Mouse (Mus musculus): Measurements from ENCODE around the gene Cript. TPM values are rescaled to one million over a fixed set of nuclear protein-coding genes. Genes with fewer than 3 reads are reported as not detected.
"Not testable (repeated sequence)": the region's sequence is repeated elsewhere in the genome, so short reads cannot be mapped to it uniquely, and the experiment has no call there.

Cript gene
- polyA plus RNA-seq, 1 experiment from 2014 or later, result 191 TPM

DNA sequence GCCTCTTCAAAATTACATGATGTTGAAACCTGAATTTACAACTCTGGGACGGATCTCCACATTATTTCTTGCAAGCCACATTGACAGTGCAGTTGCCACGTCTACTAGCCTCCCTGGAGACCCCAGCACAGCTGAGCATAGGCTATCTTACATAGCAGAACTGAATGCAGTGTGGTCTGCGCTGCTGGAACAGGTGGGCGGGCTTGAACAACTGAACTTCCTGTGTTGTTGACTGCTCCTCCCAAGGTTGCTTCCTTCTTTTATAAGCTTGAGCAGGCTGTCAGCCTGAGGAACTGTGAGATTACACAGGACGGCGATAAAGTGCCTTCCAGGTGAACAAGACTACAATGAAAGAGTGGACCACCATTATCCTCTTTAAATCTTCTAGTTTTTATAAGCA, 38.6 kb downstream of the Cript start:
- H3K4me2 ChIP-seq (ENCODE audit: low read depth, low read length), result no peak overlapping the region
- H3K4me3 ChIP-seq (ENCODE audit: low read depth, low read length), result no peak overlapping the region
- 77% methylated on average over 6 of the region's 6 CpGs for WGBS
- H3K9ac ChIP-seq (replicated peaks; ENCODE audit: low read length), result no peak overlapping the region
- DNase-seq (ENCODE audit: low spot score) (no peak), ATAC-seq (replicated peaks; ENCODE audit: insufficient number of reproducible peaks, low FRiP score, low TSS enrichment, low read depth) (no peak)
- no peaks in the 10 kb centered on the region for H3K27me3 ChIP-seq (ENCODE audit: control insufficient read depth, insufficient read depth, low read length)
- H3K9me3 ChIP-seq (replicated peaks; ENCODE audit: control insufficient read depth, low read length), result no peaks in the 10 kb centered on the region
- no peak overlapping the region for H3K27ac ChIP-seq (replicated peaks; ENCODE audit: low read depth, low read length)
- H3K4me1 ChIP-seq (ENCODE audit: control insufficient read depth, insufficient read depth, low read length), result no peaks in the 10 kb centered on the region
- H3K36me3 ChIP-seq (replicated peaks; ENCODE audit: control insufficient read depth, insufficient read depth, low read depth, low read length), result no peaks in the 10 kb centered on the region

DNA sequence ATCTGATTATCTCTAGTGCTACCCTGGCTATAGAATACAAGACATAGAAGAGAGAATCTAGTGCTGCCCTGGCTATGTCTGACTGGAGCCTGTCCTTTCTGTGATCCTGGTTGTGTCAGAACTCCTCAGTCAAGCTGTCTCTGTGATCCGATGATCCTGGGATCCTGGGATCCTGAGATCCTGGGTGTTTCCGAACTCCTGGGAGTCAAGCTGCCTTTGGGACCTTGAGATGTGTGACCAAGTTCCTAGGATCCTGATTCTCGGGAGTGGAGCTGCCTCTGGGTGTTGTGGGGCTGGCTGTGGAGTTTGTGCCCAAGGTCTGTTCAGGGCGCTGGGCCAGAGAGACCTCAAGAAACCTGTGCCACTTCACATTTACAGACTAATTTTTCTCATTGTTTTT, 43.6 kb downstream of the Cript start:
- no peak overlapping the region for H3K9ac ChIP-seq (replicated peaks; ENCODE audit: low read length)
- H3K4me1 ChIP-seq (ENCODE audit: control insufficient read depth, insufficient read depth, low read length), result no peaks in the 10 kb centered on the region
- no peaks in the 10 kb centered on the region for H3K9me3 ChIP-seq (replicated peaks; ENCODE audit: control insufficient read depth, low read length)
- DNase-seq (ENCODE audit: low spot score) (no peak), ATAC-seq (replicated peaks; ENCODE audit: insufficient number of reproducible peaks, low FRiP score, low TSS enrichment, low read depth) (no peak)
- no peak overlapping the region for H3K4me2 ChIP-seq (ENCODE audit: low read depth, low read length)
- H3K27ac ChIP-seq (replicated peaks; ENCODE audit: low read depth, low read length), result no peak overlapping the region
- H3K4me3 ChIP-seq (ENCODE audit: low read depth, low read length), result no peak overlapping the region
- H3K27me3 ChIP-seq (ENCODE audit: control insufficient read depth, insufficient read depth, low read length), result no peaks in the 10 kb centered on the region
- no peaks in the 10 kb centered on the region for H3K36me3 ChIP-seq (replicated peaks; ENCODE audit: control insufficient read depth, insufficient read depth, low read depth, low read length)
- WGBS, result 82% methylated on average over 4 of the region's 4 CpGs

DNA sequence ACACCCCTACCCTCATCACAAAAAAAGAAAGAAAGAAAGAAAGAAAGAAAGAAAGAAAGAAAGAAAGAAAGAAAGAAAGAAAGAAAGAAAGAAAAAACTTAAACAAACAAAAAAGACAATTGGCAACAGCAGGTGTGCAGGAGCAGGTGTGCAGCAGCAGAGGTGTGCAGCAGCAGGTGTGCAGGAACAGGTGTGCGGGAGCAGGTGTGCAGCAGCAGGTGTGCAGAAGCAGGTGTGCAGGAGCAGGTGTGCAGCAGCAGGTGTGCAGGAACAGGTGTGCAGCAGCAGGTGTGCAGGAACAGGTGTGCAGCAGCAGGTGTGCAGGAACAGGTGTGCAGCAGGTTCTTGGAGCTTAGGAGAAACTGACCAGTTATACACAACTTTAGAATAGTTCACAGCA, 46.8 kb downstream of the Cript start:
- not testable (repeated sequence) for H3K4me3 ChIP-seq (ENCODE audit: low read depth, low read length); H3K4me1 ChIP-seq (ENCODE audit: control insufficient read depth, insufficient read depth, low read length); H3K9ac ChIP-seq (replicated peaks; ENCODE audit: low read length); H3K27me3 ChIP-seq (ENCODE audit: control insufficient read depth, insufficient read depth, low read length); ATAC-seq (replicated peaks; ENCODE audit: insufficient number of reproducible peaks, low FRiP score, low TSS enrichment, low read depth); H3K36me3 ChIP-seq (replicated peaks; ENCODE audit: control insufficient read depth, insufficient read depth, low read depth, low read length); H3K27ac ChIP-seq (replicated peaks; ENCODE audit: low read depth, low read length); DNase-seq (ENCODE audit: low spot score); H3K9me3 ChIP-seq (replicated peaks; ENCODE audit: control insufficient read depth, low read length); H3K4me2 ChIP-seq (ENCODE audit: low read depth, low read length)
- WGBS, result 100% methylated on average over 1 of the region's 1 CpGs

DNA sequence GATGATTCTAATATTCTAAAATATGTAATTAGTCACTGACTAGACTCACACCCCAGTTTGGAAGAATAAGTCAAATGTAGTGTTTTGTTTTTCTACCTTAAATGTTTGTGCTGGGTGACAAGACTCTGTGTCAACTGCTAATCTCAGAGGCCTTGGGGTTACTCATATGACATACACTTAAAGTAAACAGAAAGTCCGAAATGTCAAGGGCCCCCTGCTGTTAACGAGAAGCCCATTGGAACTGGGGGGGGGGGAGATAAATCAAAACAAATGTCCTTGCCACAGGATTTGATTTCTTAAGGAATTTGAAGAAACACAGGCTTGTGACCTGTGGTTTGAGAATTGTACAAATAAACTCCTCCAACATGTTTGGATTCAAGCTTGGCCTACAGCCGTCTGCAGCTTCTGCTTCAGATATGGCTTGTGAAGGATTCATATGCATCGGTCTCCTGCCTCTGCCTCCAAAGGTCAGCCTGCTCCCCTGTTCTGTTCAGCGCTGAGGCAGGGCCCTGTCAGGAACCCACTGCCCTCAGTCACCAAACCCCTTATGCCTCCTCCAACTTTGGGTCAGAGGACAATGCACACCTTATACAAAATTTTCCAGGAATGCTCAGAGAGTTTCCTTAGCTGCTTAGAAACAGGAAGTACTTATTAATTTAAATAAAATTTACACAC, 47.6 kb downstream of the Cript start:
- Histone ChIP-seq H3K27ac (replicated peaks; ENCODE audit: low read depth, low read length) (no peak overlapping the region), H3K9ac (replicated peaks; ENCODE audit: low read length) (no peak overlapping the region), H3K4me1 (ENCODE audit: control insufficient read depth, insufficient read depth, low read length) (no peaks in the 10 kb centered on the region), H3K9me3 (replicated peaks; ENCODE audit: control insufficient read depth, low read length) (no peaks in the 10 kb centered on the region), H3K27me3 (ENCODE audit: control insufficient read depth, insufficient read depth, low read length) (no peaks in the 10 kb centered on the region), H3K36me3 (replicated peaks; ENCODE audit: control insufficient read depth, insufficient read depth, low read depth, low read length) (no peaks in the 10 kb centered on the region), H3K4me2 (ENCODE audit: low read depth, low read length) (no peak overlapping the region), H3K4me3 (ENCODE audit: low read depth, low read length) (no peak overlapping the region)
- ATAC-seq (replicated peaks; ENCODE audit: insufficient number of reproducible peaks, low FRiP score, low TSS enrichment, low read depth), result no peak
- DNase-seq (ENCODE audit: low spot score), result peak; percentile 15
- WGBS, result 48% methylated on average over 5 of the region's 5 CpGs

DNA sequence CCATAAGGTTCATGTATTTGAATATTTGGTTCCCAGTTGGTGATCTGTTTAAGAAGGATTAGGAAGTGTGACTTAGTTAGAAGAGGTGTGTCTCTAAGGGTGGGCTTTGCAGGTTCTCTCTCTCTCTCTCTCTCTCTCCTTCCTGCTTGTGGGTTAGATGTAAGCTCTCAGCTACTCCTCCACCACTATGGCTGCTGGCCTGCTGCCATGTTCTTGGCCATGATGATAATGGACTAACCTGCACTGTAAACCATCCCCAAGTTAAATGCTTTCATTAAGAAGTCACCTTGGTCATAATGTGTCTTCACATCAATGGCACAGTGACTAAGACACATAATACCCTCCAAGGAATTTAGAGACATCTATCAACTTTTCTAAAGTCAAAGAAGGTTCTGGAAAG, 48.1 kb downstream of the Cript start:
- H3K4me1 ChIP-seq (ENCODE audit: control insufficient read depth, insufficient read depth, low read length), result no peaks in the 10 kb centered on the region
- no peak overlapping the region for H3K27ac ChIP-seq (replicated peaks; ENCODE audit: low read depth, low read length)

GRCm38 (mm10) chr17:87078217-87078616, 52.9 kb downstream of the Cript start:
- not testable (repeated sequence) for H3K27ac ChIP-seq (replicated peaks; ENCODE audit: low read depth, low read length); H3K9ac ChIP-seq (replicated peaks; ENCODE audit: low read length); H3K27me3 ChIP-seq (ENCODE audit: control insufficient read depth, insufficient read depth, low read length); H3K36me3 ChIP-seq (replicated peaks; ENCODE audit: control insufficient read depth, insufficient read depth, low read depth, low read length); H3K9me3 ChIP-seq (replicated peaks; ENCODE audit: control insufficient read depth, low read length); DNase-seq (ENCODE audit: low spot score); H3K4me1 ChIP-seq (ENCODE audit: control insufficient read depth, insufficient read depth, low read length); ATAC-seq (replicated peaks; ENCODE audit: insufficient number of reproducible peaks, low FRiP score, low TSS enrichment, low read depth); H3K4me3 ChIP-seq (ENCODE audit: low read depth, low read length); H3K4me2 ChIP-seq (ENCODE audit: low read depth, low read length)
- 93% methylated on average over 17 of the region's 17 CpGs for WGBS

More for the DNA sequence above, 48.1 kb downstream of the Cript start:
- ATAC-seq (replicated peaks; ENCODE audit: insufficient number of reproducible peaks, low FRiP score, low TSS enrichment, low read depth) (no peak), DNase-seq (ENCODE audit: low spot score) (no peak)
- Histone ChIP-seq H3K9ac (replicated peaks; ENCODE audit: low read length) (no peak overlapping the region), H3K27me3 (ENCODE audit: control insufficient read depth, insufficient read depth, low read length) (no peaks in the 10 kb centered on the region), H3K4me2 (ENCODE audit: low read depth, low read length) (no peak overlapping the region), H3K36me3 (replicated peaks; ENCODE audit: control insufficient read depth, insufficient read depth, low read depth, low read length) (no peaks in the 10 kb centered on the region), H3K9me3 (replicated peaks; ENCODE audit: control insufficient read depth, low read length) (no peaks in the 10 kb centered on the region), H3K4me3 (ENCODE audit: low read depth, low read length) (no peak overlapping the region)

GRCm38 (mm10) chr17:87080724-87081123, 55.4 kb downstream of the Cript start:
- 83% methylated on average over 7 of the region's 7 CpGs for WGBS
- DNase-seq (ENCODE audit: low spot score) (no peak), ATAC-seq (replicated peaks; ENCODE audit: insufficient number of reproducible peaks, low FRiP score, low TSS enrichment, low read depth) (no peak)
- Histone ChIP-seq H3K27ac (replicated peaks; ENCODE audit: low read depth, low read length) (no peak overlapping the region), H3K4me1 (ENCODE audit: control insufficient read depth, insufficient read depth, low read length) (no peaks in the 10 kb centered on the region), H3K9ac (replicated peaks; ENCODE audit: low read length) (no peak overlapping the region), H3K4me2 (ENCODE audit: low read depth, low read length) (no peak overlapping the region), H3K4me3 (ENCODE audit: low read depth, low read length) (no peak overlapping the region), H3K27me3 (ENCODE audit: control insufficient read depth, insufficient read depth, low read length) (no peaks in the 10 kb centered on the region), H3K36me3 (replicated peaks; ENCODE audit: control insufficient read depth, insufficient read depth, low read depth, low read length) (no peaks in the 10 kb centered on the region), H3K9me3 (replicated peaks; ENCODE audit: control insufficient read depth, low read length) (no peaks in the 10 kb centered on the region)

DNA sequence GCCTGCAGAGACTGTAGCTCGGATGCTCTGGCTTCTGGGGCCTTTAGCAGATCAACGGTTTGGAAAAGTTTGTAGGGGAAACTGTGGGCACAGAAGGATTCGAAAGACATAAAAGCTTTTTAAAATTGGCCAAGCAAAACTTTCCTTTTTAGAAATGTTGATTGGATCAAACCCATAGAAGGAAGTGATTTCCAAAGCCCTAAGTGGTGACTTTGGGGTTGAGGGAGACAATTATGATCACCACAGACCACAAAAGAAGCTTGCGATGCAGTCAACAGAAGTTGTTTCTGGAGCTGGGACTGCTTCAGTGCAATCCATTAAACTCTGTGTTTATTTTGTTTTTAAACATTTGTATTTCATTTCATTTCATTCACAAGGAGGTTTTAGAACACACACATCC, 57.2 kb downstream of the Cript start:
- no peak overlapping the region for H3K4me2 ChIP-seq (ENCODE audit: low read depth, low read length)
- H3K36me3 ChIP-seq (replicated peaks; ENCODE audit: control insufficient read depth, insufficient read depth, low read depth, low read length), result no peaks in the 10 kb centered on the region
- DNase-seq (ENCODE audit: low spot score) (no peak), ATAC-seq (replicated peaks; ENCODE audit: insufficient number of reproducible peaks, low FRiP score, low TSS enrichment, low read depth) (no peak)
- WGBS, result 90% methylated on average over 4 of the region's 4 CpGs
- H3K4me1 ChIP-seq (ENCODE audit: control insufficient read depth, insufficient read depth, low read length), result no peaks in the 10 kb centered on the region
- no peak overlapping the region for H3K4me3 ChIP-seq (ENCODE audit: low read depth, low read length)
- no peaks in the 10 kb centered on the region for H3K27me3 ChIP-seq (ENCODE audit: control insufficient read depth, insufficient read depth, low read length)
- H3K9ac ChIP-seq (replicated peaks; ENCODE audit: low read length), result no peak overlapping the region
- H3K9me3 ChIP-seq (replicated peaks; ENCODE audit: control insufficient read depth, low read length), result no peaks in the 10 kb centered on the region
- no peak overlapping the region for H3K27ac ChIP-seq (replicated peaks; ENCODE audit: low read depth, low read length)

All from embryonic facial prominence, embryonic 11.5 days (tissue).